Mouse (Mus musculus) E14TG2a.4 (cell line): ENCODE measurements around the gene Akp3.

Experiments used
- H3K27me3 ChIP-seq: 2 replicates; pipeline ENCODE4 v1.6.1; 2014; ENCODE audit warnings: low read length, control low read depth; ENCODE audit not compliant: insufficient read depth
- H3K36me3 ChIP-seq: 2 replicates; pipeline ENCODE4 v1.6.1; 2014; ENCODE audit warnings: low read length, control low read depth; ENCODE audit not compliant: insufficient read depth
- H3K4me1 ChIP-seq: replicated peaks from 2 replicates; pipeline ENCODE4 v1.6.1; 2014; ENCODE audit warnings: low read depth, low read length, control low read depth
- H3K4me3 ChIP-seq: replicated peaks from 2 replicates; pipeline ENCODE4 v1.5.1; 2014; ENCODE audit warnings: mild to moderate bottlenecking, low read length
- H3K9me3 ChIP-seq: 2 replicates; pipeline ENCODE4 v1.6.1; 2014; ENCODE audit warnings: low read length, control low read depth
- CTCF ChIP-seq: conservative IDR thresholded peaks from 2 replicates; pipeline ENCODE4 v1.5.1; 2014; ENCODE audit warnings: low read length
- NANOG ChIP-seq: IDR thresholded peaks from 2 replicates; pipeline ENCODE4 v1.6.1; 2014; ENCODE audit warnings: borderline replicate concordance, low read length, mixed read lengths
- POU5F1 ChIP-seq: IDR thresholded peaks from 2 replicates; pipeline ENCODE4 v1.6.1; 2014; ENCODE audit warnings: low read length, borderline replicate concordance

The Akp3 gene

DNA sequence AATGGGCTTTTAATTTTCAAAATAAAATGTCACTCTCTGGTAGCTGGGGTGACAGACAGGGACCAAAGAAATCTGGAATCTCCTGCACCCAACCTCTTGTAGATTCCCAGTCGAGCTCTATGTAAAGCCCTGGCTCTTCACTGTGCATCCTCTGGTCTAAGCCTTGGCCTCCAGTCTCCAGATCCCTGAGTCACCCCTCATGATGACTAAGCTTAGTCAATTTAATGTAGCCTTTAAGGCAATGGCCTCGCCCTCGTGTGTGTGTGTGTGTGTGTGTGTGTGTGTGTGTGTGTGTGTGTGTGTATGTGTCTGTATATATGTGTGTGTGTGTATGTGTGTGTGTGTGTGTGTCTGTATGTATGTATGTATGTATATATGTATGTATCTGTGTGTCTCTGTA lies 34.6 kb downstream of the Akp3 start:
- peaks cover 88% of the 10 kb centered on the region for H3K27me3 ChIP-seq
- peaks cover 22% of the 10 kb centered on the region for H3K4me1 ChIP-seq
- H3K9me3 ChIP-seq, result peaks cover 13% of the 10 kb centered on the region; the same call in 1 of the 2 replicates
- H3K4me3 ChIP-seq, result no peak overlapping the region
- TF ChIP-seq NANOG (no peak), CTCF (no peak), POU5F1 (no peak)
- no peaks in the 10 kb centered on the region for H3K36me3 ChIP-seq

DNA sequence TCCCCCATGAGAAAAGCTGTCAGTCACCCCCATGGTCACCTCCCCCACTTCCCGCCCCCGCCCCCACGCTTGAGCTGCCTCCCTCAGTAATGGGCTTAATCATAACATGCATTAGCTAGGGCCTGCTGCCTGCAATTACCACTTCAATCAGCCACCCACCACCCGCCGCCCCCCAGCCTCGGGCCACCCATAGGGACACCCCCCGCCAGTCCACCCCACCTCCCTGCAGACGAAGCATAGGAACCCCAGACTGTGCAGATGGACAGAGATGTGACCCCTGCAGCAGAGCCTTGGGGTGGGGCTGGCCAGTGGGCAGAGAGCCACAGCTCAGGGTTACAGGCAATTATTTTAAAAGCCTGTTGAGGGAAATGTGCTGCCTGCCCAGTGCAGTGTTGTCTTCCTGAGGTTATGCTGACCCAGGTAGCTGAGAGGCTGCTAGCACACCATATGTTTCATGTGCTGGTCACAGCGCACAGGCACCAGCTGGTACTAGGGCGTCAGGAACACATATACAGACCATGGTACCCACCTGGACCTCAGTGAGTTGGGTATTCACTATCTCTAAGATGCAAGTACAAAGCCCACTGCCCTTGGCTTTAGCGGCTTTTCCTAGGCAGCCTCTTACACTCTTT lies 39.5 kb downstream of the Akp3 start:
- no peaks in the 10 kb centered on the region for H3K36me3 ChIP-seq
- no peak overlapping the region for H3K4me3 ChIP-seq
- peaks cover 86% of the 10 kb centered on the region for H3K27me3 ChIP-seq
- no peaks in the 10 kb centered on the region for H3K9me3 ChIP-seq
- TF ChIP-seq CTCF, result no peak
- TF ChIP-seq POU5F1, result no peak
- TF ChIP-seq NANOG, result no peak
- H3K4me1 ChIP-seq, result peaks cover 12% of the 10 kb centered on the region

DNA sequence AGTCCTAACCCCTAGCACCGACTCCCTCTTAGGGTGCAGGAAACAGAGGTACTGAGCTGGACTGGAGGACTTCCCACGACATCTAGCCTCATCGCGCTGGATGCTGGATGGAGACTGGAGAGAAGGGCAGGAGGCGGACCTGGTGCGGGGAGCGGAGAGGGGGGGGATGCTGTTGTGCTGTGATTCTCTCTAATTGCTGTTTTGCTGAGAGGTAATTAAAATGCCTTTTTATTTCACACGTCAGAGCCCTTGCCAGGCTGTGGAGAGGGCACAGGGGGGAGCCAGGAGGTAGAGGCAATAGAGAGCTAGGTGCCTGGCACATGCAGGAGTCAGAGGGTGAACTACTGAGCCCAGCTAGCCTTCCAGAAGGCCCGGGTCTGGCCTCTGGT lies 40.0 kb downstream of the Akp3 start:
- no peak overlapping the region for H3K4me3 ChIP-seq
- TF ChIP-seq CTCF, result no peak
- TF ChIP-seq NANOG, result no peak
- TF ChIP-seq POU5F1, result no peak

DNA sequence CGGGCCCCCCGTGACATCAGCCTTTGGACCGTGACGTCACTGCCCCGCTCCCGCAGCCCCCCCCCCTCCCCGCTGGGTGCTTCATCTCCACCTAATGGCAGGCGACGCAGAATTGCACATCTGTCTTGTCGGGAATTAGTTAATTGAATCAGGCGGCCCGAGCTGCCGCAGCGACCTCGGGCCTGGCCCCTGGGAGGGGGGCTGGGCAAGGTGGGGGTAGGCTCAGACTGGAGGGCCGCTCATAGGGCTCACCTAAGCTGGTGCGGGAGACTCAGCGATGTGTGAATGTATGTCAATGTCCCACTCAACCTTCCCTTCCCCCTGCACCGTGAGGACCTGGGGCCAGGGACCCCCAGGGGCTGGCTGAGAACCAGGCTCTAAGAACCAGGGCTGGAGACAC lies 45.7 kb downstream of the Akp3 start:
- Histone ChIP-seq H3K27me3 (peaks cover 85% of the 10 kb centered on the region), H3K36me3 (no peaks in the 10 kb centered on the region), H3K4me1 (peaks cover 29% of the 10 kb centered on the region), H3K4me3 (peak overlapping the region; percentile 45; the same call in 1 of the 2 replicates), H3K9me3 (no peaks in the 10 kb centered on the region)
- TF ChIP-seq POU5F1, result no peak
- no peak for TF ChIP-seq NANOG
- TF ChIP-seq CTCF, result no peak

More for the DNA sequence above, 40.0 kb downstream of the Akp3 start:
- Histone ChIP-seq H3K36me3 (no peaks in the 10 kb centered on the region), H3K9me3 (no peaks in the 10 kb centered on the region), H3K4me1 (peaks cover 14% of the 10 kb centered on the region), H3K27me3 (peaks cover 90% of the 10 kb centered on the region)

DNA sequence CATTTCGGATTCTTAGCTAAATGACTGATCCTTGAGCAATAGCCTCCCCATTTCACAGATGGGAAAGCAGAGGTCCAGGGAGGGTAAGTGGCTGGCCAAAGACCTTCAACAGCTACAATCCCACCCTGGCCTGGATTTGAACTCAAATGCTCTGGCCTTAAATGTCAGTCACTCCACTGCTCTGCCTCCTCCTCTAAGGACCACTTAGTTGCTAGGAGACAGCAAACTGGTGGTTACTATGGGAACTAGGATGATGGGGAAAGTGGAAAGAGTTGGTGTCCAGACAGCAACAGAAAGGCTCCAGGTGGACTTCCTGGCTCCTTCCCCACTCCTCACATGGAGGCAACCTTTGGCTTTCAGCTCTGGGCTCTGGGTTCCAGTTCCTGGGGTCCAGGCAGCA lies 46.5 kb downstream of the Akp3 start:
- H3K4me3 ChIP-seq, result no peak overlapping the region
- no peaks in the 10 kb centered on the region for H3K9me3 ChIP-seq
- TF ChIP-seq POU5F1 (no peak), NANOG (no peak), CTCF (no peak)
- peaks cover 76% of the 10 kb centered on the region for H3K27me3 ChIP-seq
- peaks cover 37% of the 10 kb centered on the region for H3K4me1 ChIP-seq
- no peaks in the 10 kb centered on the region for H3K36me3 ChIP-seq

DNA sequence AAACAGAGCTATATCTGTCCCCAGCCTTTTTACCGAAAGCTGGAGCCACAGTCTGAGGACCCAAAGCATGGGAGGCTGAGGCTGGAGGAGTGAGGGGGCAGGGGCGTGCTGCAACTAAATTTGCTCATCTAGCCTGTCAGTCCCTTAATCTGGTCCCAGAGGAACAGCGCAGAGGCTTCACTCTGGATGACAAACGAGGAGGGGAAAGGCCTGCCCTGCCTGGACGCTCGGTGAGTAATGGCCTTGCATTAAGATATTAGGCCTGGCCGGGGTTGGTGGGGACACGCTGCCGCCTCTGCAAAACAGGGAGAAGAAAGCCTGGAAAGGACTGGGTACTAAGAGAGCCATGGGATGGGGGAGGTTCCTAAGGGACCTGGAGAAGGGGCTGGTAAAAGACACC lies 47.5 kb downstream of the Akp3 start:
- H3K4me3 ChIP-seq, result no peak overlapping the region
- H3K4me1 ChIP-seq, result peaks cover 41% of the 10 kb centered on the region
- H3K27me3 ChIP-seq, result peaks cover 72% of the 10 kb centered on the region
- no peaks in the 10 kb centered on the region for H3K36me3 ChIP-seq
- H3K9me3 ChIP-seq, result no peaks in the 10 kb centered on the region
- TF ChIP-seq NANOG (no peak), CTCF (no peak), POU5F1 (no peak)

DNA sequence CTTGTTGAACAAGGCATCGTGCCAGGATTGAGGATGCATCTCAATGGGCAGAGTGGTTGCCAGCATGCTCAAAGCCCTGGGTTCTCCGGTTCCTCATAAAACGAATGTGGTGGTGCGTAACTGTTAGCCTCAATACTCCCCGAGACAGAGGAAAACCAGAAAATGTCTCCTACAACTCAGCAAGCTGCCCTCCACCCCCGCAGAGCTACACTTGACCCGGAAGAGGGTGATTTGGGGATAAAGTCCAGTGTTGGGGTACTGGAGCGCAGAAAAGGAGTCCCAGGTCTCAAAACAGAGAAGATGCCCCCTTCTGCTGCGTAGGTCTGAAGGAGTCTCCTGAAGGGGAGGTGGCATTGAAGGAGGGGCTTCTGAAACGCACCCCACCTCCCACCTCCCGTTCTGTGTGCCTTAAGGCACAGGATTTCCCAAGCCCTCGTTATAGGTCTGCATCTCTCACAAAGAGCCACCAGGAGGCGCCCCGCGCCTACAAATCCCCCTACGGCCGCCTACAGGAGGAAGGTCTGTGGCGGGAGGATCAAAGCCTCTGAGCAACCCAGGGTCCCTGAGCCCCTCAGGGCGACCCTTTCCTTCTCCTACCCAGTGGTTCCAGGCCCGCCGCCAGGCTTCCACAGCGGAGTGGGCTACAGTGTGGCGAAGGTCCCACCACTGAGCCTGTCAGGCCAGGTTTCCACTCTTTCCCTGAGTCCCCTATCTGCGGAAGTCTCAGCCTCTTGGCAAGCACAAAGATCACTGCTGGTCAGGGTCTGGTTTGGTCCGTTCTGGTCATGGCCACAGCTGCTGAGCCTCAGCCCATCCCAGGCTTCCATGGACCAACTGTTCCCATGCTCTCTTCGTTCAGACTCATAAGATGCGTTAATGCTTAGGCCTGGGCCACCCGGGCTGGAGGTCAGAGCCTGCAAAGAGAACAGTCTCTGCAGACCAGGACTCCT lies 49.5 kb downstream of the Akp3 start:
- H3K4me3 ChIP-seq, result peak overlapping the region; percentile 18; the same call in 1 of the 2 replicates
- no peaks in the 10 kb centered on the region for H3K36me3 ChIP-seq
- peaks cover 38% of the 10 kb centered on the region for H3K4me1 ChIP-seq
- H3K27me3 ChIP-seq, result peaks cover 57% of the 10 kb centered on the region
- TF ChIP-seq NANOG (no peak), CTCF (peak; percentile 82)
- H3K9me3 ChIP-seq, result no peaks in the 10 kb centered on the region

DNA sequence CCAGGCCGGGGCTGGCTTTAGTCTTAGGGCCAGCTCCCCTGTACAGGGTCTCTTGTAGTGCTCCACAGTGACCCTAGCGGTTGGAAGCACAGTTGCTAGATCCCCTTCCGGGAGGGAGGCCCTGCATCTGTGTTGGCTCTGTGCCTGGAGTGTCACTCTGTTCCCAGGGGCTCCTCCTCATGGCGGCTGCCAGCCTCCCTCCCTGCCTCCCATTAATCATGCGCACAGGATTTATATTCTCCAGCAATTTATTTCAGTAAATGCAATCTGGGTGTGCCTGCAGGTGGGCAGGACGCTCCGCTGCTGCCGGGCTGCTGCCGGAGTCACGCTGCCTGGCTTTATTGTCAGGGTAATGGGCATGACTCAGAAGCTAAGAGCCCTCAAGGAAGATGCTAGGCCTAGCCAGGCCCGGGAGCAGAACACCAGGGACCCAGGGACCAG lies 51.1 kb downstream of the Akp3 start:
- Histone ChIP-seq H3K9me3 (no peaks in the 10 kb centered on the region), H3K4me3 (peak overlapping the region; percentile 58), H3K36me3 (no peaks in the 10 kb centered on the region), H3K27me3 (peaks cover 52% of the 10 kb centered on the region), H3K4me1 (peaks cover 32% of the 10 kb centered on the region)
- TF ChIP-seq CTCF (peak; percentile 30; the same call in 1 of the 2 replicates), NANOG (no peak)
